In the genomic region with DNA sequence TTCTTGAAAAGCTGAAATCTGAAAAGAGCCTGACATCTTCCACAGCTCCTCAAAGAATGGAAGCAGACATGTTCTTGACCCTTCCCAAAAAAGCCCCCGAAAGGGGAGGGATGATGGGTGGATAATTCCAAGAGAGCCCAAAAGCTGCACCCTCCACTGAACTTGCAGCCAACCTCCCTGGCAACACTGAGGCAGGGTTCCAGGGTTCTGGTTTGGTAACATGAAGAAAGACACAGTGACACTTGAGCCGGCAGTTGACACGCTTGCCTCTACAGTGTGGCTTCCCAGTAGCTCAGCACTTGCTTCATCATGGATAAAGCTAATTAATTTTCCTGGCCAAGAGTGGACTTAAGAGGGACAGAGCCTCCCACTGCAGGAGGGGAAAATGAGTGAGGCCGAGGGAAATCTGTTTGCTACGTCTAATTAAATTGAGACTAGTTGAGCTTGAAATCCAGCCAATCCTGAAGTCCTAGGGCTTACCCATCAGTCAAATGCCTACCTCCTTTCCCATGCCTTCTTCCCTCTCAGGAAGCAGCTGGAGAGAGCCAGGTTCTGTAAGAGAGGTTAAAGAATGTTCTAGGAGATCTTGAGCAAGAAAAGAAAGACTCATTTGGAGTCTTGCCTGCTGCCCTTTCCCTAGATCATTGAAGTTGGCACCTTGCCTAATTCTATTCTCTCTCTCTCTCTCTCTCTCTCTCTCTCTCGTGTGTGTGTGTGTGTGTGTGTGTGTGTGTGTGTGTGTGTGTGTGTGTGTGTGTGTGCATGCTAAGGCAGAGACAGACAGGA, we compare ENCODE assay signal across 15 mouse cellular contexts. TPM values are rescaled to one million over a fixed set of nuclear protein-coding genes. Genes with fewer than 3 reads are reported as not detected.
A peak's percentile ranks its signal among the peaks of the same experiment; 100 is the strongest.
DNase-seq lines count a peak whose midpoint lies in the region; ATAC-seq and TF ChIP-seq lines count a peak whose summit lies in the region.
"Had no signal": no experiment of that assay in that cellular context is flagged by ENCODE, and none has a peak within 500 bp of the region (broad histone marks: within the 10 kb centered on the region; RNA-seq: fewer than 3 reads in every experiment).

No protein-coding gene starts in this region.

- no peaks in the 10 kb centered on the region for H3K27me3 ChIP-seq in hindbrain, embryonic 13.5 days
- H3K27me3 ChIP-seq in hindbrain, embryonic 10.5 days (ENCODE audit: insufficient read depth, poor library complexity, severe bottlenecking), result no peaks in the 10 kb centered on the region
- H3K27me3 ChIP-seq in lung, postnatal 0 days (replicated peaks; ENCODE audit: insufficient read depth, low read length), result no peaks in the 10 kb centered on the region
- H3K27me3 ChIP-seq: limb, embryonic 15.5 days; midbrain, embryonic 12.5 days had no signal

- 0 out of 2 replicates have a peak overlapping the region, but pooled peaks have one; percentile 23 for H3K27ac ChIP-seq in hindbrain, embryonic 13.5 days
- H3K27ac ChIP-seq in hindbrain, embryonic 10.5 days, result no peak overlapping the region
- no peak overlapping the region for H3K27ac ChIP-seq in lung, postnatal 0 days (ENCODE audit: low read length)
- H3K27ac ChIP-seq: heart, adult 2 months; limb, embryonic 15.5 days; midbrain, embryonic 12.5 days had no signal

- H3K9ac ChIP-seq in hindbrain, embryonic 13.5 days, result no peak overlapping the region
- H3K9ac ChIP-seq in lung, postnatal 0 days (replicated peaks; ENCODE audit: low read depth), result no peak overlapping the region
- H3K9ac ChIP-seq: limb, embryonic 15.5 days; midbrain, embryonic 12.5 days had no signal

- ATAC-seq in hindbrain, embryonic 13.5 days (ENCODE audit: low FRiP score), result no peak
- peak; percentile 55 for ATAC-seq in lung, postnatal 0 days

- H3K4me3 ChIP-seq in hindbrain, embryonic 13.5 days, result no peak overlapping the region
- no peak overlapping the region for H3K4me3 ChIP-seq in hindbrain, embryonic 10.5 days
- no peak overlapping the region for H3K4me3 ChIP-seq in lung, postnatal 0 days (ENCODE audit: low read depth, low read length)
- H3K4me3 ChIP-seq: heart, adult 2 months; limb, embryonic 15.5 days; midbrain, embryonic 12.5 days had no signal

- no peak for TF ChIP-seq CTCF in lung, postnatal 0 days (IDR thresholded peaks at IDR 0.05)

- H3K36me3 ChIP-seq in hindbrain, embryonic 13.5 days, result peaks cover 23% of the 10 kb centered on the region
- no peaks in the 10 kb centered on the region for H3K36me3 ChIP-seq in hindbrain, embryonic 10.5 days
- H3K36me3 ChIP-seq in lung, postnatal 0 days (ENCODE audit: insufficient read depth, low read length), result no peaks in the 10 kb centered on the region
- H3K36me3 ChIP-seq: limb, embryonic 15.5 days; midbrain, embryonic 12.5 days had no signal

- H3K4me1 ChIP-seq in hindbrain, embryonic 13.5 days (replicated peaks), result peaks cover 15% of the 10 kb centered on the region
- peaks cover 22% of the 10 kb centered on the region for H3K4me1 ChIP-seq in hindbrain, embryonic 10.5 days (replicated peaks)
- H3K4me1 ChIP-seq in lung, postnatal 0 days (ENCODE audit: insufficient read depth, low read depth, low read length), result no peaks in the 10 kb centered on the region
- H3K4me1 ChIP-seq: limb, embryonic 15.5 days had no signal

- DNase-seq in adrenal gland, postnatal 14 days, result peak; percentile 52
- no peak for DNase-seq in adrenal gland, postnatal 36 days
- DNase-seq in hindbrain, embryonic 10.5 days (ENCODE audit: low spot score), result no peak
- peak; percentile 64 for DNase-seq in lung, postnatal 0 days (ENCODE audit: low spot score)
- no peak for DNase-seq in lung, postnatal 4 days
- peak; percentile 8 for DNase-seq in retina, postnatal 7 days (ENCODE audit: low read depth, low spot score)
- no peak for DNase-seq in testis, postnatal 14 days (ENCODE audit: low spot score)
- DNase-seq: adrenal gland, postnatal 25 days; cerebellum, adult 18-20 months; heart, adult 2 months; heart, postnatal 36 days; kidney, adult 2 months had no signal

- H3K4me2 ChIP-seq in hindbrain, embryonic 13.5 days, result no peak overlapping the region
- no peak overlapping the region for H3K4me2 ChIP-seq in lung, postnatal 0 days (replicated peaks; ENCODE audit: low read depth, low read length)
- H3K4me2 ChIP-seq: limb, embryonic 15.5 days; midbrain, embryonic 12.5 days had no signal

- TF ChIP-seq EP300 in lung, postnatal 0 days (IDR thresholded peaks at IDR 0.05), result no peak

- WGBS in hindbrain, embryonic 13.5 days, result 65% methylated on average over 5 of the region's 6 CpGs
- 66% methylated on average over 6 of the region's 6 CpGs for WGBS in hindbrain, embryonic 10.5 days
- 50% methylated on average over 5 of the region's 6 CpGs for WGBS in lung, postnatal 0 days

- no peaks in the 10 kb centered on the region for H3K9me3 ChIP-seq in hindbrain, embryonic 13.5 days
- H3K9me3 ChIP-seq in hindbrain, embryonic 10.5 days, result no peaks in the 10 kb centered on the region
- no peaks in the 10 kb centered on the region for H3K9me3 ChIP-seq in lung, postnatal 0 days (ENCODE audit: low read length)
- H3K9me3 ChIP-seq: limb, embryonic 15.5 days; midbrain, embryonic 12.5 days had no signal

RNA-seq across cellular contexts. Expression of gene Pex5, which starts 13.1 kb away (rescaled TPM):
- total RNA-seq in adrenal gland, postnatal 14 days (2021), result 99.4 and 106 TPM in 2 replicates
- 10 to 100 TPM; 89.5 to 96.9 TPM for total RNA-seq in adrenal gland, postnatal 36 days (2021)
- 70.5 TPM in 2 replicates for polyA plus RNA-seq in hindbrain, embryonic 13.5 days (2015; fragmentation: Nextera tagmentation; extraction: Ambion mirVana)
- polyA plus RNA-seq in hindbrain, embryonic 10.5 days (2016; fragmentation: Nextera tagmentation; extraction: Ambion mirVana), result 46.9 and 51.7 TPM in 2 replicates
- 28.5 and 29.2 TPM in 2 replicates for polyA plus RNA-seq in lung, postnatal 0 days (2015; fragmentation: Nextera tagmentation; extraction: Ambion mirVana)

RNA-seq across cellular contexts. Expression of gene Clstn3, which starts 36.6 kb away (rescaled TPM):
- total RNA-seq in adrenal gland, postnatal 14 days (2021), result 87.3 and 118 TPM in 2 replicates
- 10 to 100 TPM; 54.9 to 78.2 TPM for total RNA-seq in adrenal gland, postnatal 36 days (2021)
- polyA plus RNA-seq in hindbrain, embryonic 13.5 days (2015; fragmentation: Nextera tagmentation; extraction: Ambion mirVana), result 73.7 and 80.0 TPM in 2 replicates
- 8.8 and 20.4 TPM in 2 replicates for polyA plus RNA-seq in hindbrain, embryonic 10.5 days (2016; fragmentation: Nextera tagmentation; extraction: Ambion mirVana)
- 0.31 and 0.88 TPM in 2 replicates for polyA plus RNA-seq in lung, postnatal 0 days (2015; fragmentation: Nextera tagmentation; extraction: Ambion mirVana)

Comparison
In these comparisons a context has a peak if more than half of its experiments do, and no peak if none do; other contexts are left out.
1. DNase-seq: peak in adrenal gland, postnatal 14 days (single experiment), lung, postnatal 0 days (single experiment) and retina, postnatal 7 days (single experiment); none in adrenal gland, postnatal 36 days (0 of 2), hindbrain, embryonic 10.5 days (single experiment), lung, postnatal 4 days (0 of 2) and testis, postnatal 14 days (single experiment).